Mouse (Mus musculus): ENCODE measurements at regions not wholly inside any gene's neighbourhood (a gene's known extent, or its start where the extent isn't known, plus 50 kb on each side); places are given as distances from the start of the nearest gene placed in this dataset.

DNA sequence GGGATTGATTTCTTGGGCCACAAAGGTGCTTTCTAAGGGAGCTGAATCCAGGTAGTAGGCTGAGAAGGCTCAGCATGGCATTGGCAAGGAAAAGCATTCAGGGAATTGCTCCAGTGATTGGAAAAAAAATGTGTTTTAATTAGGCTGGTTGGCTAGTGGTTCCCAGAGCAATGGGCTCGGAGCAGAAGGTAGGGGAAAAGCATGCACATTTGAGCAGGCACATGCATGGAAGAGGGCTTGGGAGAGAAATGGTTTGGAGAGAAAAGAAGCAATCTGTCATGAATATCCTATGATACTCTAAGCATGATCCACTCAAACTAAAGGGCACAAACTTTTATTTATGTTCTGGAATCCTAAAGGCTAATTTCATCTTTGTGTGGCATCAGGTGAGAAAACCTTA is 150.9 kb upstream of the Ppargc1a start:
- 81% methylated on average over 1 of the region's 1 CpGs for WGBS
- Histone ChIP-seq H3K36me3 (ENCODE audit: control insufficient read depth, insufficient read depth, low read length) (no peaks in the 10 kb centered on the region), H3K4me3 (replicated peaks; ENCODE audit: low read length) (no peak overlapping the region), H3K9ac (ENCODE audit: low read length) (no peak overlapping the region), H3K27me3 (ENCODE audit: control insufficient read depth, insufficient read depth, low read length) (no peaks in the 10 kb centered on the region), H3K4me1 (ENCODE audit: control insufficient read depth, insufficient read depth, low read length) (no peaks in the 10 kb centered on the region), H3K4me2 (ENCODE audit: low read depth, low read length) (no peak overlapping the region), H3K9me3 (replicated peaks; ENCODE audit: control insufficient read depth, low read length) (no peaks in the 10 kb centered on the region), H3K27ac (ENCODE audit: low read length) (no peak overlapping the region)
- no peak for ATAC-seq (ENCODE audit: insufficient read depth, low FRiP score)

DNA sequence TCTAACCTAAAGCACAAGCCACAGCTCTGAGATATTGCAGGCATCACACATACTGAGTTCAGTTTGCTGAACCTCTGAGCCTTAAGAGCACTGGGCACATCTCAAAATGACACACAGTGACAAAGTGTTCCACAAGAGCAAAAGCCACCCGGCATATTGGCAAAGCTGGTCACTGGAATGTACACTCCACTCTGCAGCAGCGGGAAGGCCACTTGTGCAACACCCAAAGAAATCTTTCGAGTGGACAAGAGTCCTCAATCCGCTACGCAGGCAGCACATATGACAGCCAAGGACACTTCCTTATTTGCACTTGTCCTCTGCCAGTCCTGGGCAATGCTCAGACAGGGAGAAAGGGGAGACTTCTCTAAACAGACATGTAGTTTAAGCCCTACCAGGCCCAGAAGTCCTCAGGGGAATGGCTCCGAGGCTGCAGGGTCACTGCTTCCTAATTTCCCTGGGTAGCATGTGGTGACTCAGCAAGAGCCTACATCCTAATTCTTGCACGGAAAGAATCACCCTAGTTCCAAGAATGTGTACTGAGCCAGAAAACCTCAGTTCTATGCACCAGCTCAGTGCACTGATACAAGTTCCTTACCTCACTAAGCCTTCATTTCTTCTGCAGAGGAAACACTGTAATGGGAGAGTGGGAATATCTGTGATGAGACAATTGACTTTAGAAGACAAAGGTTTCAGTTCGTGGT is 144.5 kb upstream of the Ppargc1a start:
- no peak for ATAC-seq (ENCODE audit: insufficient read depth, low FRiP score)
- no peaks in the 10 kb centered on the region for H3K36me3 ChIP-seq (ENCODE audit: control insufficient read depth, insufficient read depth, low read length)
- WGBS, result 78% methylated on average over 8 of the region's 8 CpGs

DNA sequence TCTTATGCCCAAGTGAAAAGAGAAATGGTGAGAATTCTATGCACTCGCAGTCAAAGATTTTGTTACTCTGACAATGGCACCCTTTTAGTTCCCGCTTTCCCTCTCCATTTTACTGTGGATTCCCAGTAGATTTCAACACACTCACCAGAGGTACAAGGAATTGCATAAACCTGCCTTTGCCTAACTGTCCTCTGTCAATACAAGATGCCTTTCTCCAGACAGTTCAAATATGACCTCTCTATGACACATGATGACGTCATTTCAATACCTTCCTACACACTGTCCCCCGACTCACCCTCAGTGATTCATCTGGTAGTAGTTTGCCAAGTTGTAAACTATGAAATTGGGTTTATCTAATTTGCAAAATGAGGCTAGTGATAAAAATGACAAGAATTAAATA is 143.1 kb upstream of the Ppargc1a start:
- no peaks in the 10 kb centered on the region for H3K4me1 ChIP-seq (ENCODE audit: control insufficient read depth, insufficient read depth, low read length)
- no peak overlapping the region for H3K27ac ChIP-seq (ENCODE audit: low read length)
- H3K4me3 ChIP-seq (replicated peaks; ENCODE audit: low read length), result no peak overlapping the region
- H3K9me3 ChIP-seq (replicated peaks; ENCODE audit: control insufficient read depth, low read length), result no peaks in the 10 kb centered on the region
- no peak overlapping the region for H3K4me2 ChIP-seq (ENCODE audit: low read depth, low read length)
- WGBS, result 64% methylated on average over 4 of the region's 4 CpGs
- H3K27me3 ChIP-seq (ENCODE audit: control insufficient read depth, insufficient read depth, low read length), result no peaks in the 10 kb centered on the region
- H3K9ac ChIP-seq (ENCODE audit: low read length), result no peak overlapping the region
- ATAC-seq (ENCODE audit: insufficient read depth, low FRiP score), result no peak
- H3K36me3 ChIP-seq (ENCODE audit: control insufficient read depth, insufficient read depth, low read length), result no peaks in the 10 kb centered on the region

More for the DNA sequence above, 144.5 kb upstream of the Ppargc1a start:
- Histone ChIP-seq H3K4me3 (replicated peaks; ENCODE audit: low read length) (no peak overlapping the region), H3K4me2 (ENCODE audit: low read depth, low read length) (no peak overlapping the region), H3K9me3 (replicated peaks; ENCODE audit: control insufficient read depth, low read length) (no peaks in the 10 kb centered on the region), H3K9ac (ENCODE audit: low read length) (no peak overlapping the region), H3K27me3 (ENCODE audit: control insufficient read depth, insufficient read depth, low read length) (no peaks in the 10 kb centered on the region), H3K4me1 (ENCODE audit: control insufficient read depth, insufficient read depth, low read length) (no peaks in the 10 kb centered on the region), H3K27ac (ENCODE audit: low read length) (no peak overlapping the region)

DNA sequence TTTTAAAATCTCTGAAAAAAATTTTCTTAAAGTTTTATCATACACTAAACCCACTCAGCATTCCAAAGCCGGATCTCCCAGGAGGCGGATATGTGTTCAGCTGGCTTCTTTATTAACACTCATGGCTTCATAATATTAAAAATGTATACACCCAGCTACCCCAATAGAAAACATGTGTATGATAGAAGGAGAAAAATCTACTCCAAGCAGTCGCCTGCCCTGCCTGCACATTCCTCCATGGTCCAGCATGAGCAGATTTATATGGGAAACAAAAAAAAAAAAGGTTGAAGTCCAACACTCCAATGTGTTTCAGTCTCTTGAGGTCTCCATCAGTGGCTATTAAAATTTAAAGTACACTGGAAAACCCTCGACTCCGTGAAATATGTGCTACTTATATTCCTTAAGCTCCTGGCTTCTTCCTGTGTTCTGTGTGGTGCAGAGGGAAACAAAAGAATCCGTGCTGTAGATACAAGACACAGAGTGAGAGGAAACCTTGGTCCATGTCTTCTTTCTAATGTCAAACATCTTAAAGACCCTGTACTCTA is 142.0 kb upstream of the Ppargc1a start:
- Histone ChIP-seq H3K36me3 (ENCODE audit: control insufficient read depth, insufficient read depth, low read length) (no peaks in the 10 kb centered on the region), H3K4me2 (ENCODE audit: low read depth, low read length) (no peak overlapping the region), H3K27ac (ENCODE audit: low read length) (no peak overlapping the region), H3K9ac (ENCODE audit: low read length) (no peak overlapping the region), H3K4me3 (replicated peaks; ENCODE audit: low read length) (no peak overlapping the region), H3K27me3 (ENCODE audit: control insufficient read depth, insufficient read depth, low read length) (no peaks in the 10 kb centered on the region), H3K9me3 (replicated peaks; ENCODE audit: control insufficient read depth, low read length) (no peaks in the 10 kb centered on the region), H3K4me1 (ENCODE audit: control insufficient read depth, insufficient read depth, low read length) (no peaks in the 10 kb centered on the region)
- no peak for ATAC-seq (ENCODE audit: insufficient read depth, low FRiP score)
- 59% methylated on average over 6 of the region's 6 CpGs for WGBS

DNA sequence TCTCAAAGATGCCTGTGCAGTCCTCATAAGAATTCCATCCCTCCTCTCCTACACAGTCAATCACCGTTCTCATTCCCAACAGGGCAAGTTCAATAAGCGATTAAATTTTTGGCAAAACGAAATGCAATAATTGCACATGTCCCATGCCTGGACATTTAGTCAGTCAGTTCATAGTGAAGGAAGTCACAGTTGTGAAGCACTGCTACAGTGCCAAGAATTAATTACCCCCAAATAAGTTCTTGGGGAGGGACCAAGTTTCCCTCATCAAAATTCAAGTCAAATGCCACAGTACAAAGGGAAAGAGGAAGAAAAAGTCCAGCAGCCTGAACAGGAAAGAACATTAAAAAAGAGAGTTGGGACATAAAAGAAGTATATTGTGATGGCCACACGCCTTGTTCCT is 112.4 kb upstream of the Ppargc1a start:
- Histone ChIP-seq H3K36me3 (ENCODE audit: control insufficient read depth, insufficient read depth, low read length) (no peaks in the 10 kb centered on the region), H3K27ac (ENCODE audit: low read length) (no peak overlapping the region), H3K4me1 (ENCODE audit: control insufficient read depth, insufficient read depth, low read length) (no peaks in the 10 kb centered on the region), H3K9ac (ENCODE audit: low read length) (no peak overlapping the region), H3K9me3 (replicated peaks; ENCODE audit: control insufficient read depth, low read length) (no peaks in the 10 kb centered on the region), H3K4me3 (replicated peaks; ENCODE audit: low read length) (no peak overlapping the region), H3K27me3 (ENCODE audit: control insufficient read depth, insufficient read depth, low read length) (no peaks in the 10 kb centered on the region), H3K4me2 (ENCODE audit: low read depth, low read length) (no peak overlapping the region)
- no peak for ATAC-seq (ENCODE audit: insufficient read depth, low FRiP score)
- WGBS, result 87% methylated on average over 4 of the region's 4 CpGs

DNA sequence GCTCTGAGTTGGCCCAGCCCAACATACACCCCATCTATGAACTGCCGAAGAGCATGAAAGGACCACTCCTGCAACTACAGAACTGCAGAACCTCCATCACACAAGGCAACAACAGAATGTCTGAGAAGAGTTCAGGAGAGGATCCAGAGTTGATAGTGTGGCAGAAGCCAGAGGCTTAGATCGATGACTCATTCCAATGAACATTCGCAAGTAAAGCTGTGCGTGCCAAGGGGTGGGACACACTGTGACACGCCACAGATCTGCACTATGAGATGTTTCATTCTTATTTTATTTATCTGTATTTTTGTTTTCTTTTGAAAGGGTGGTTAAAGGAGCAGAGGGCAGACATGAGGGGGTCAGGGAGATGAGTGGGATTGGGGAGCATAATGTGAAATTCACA is 103.7 kb upstream of the Ppargc1a start:
- WGBS, result 83% methylated on average over 5 of the region's 5 CpGs
- Histone ChIP-seq H3K27me3 (ENCODE audit: control insufficient read depth, insufficient read depth, low read length) (no peaks in the 10 kb centered on the region), H3K9me3 (replicated peaks; ENCODE audit: control insufficient read depth, low read length) (no peaks in the 10 kb centered on the region)

DNA sequence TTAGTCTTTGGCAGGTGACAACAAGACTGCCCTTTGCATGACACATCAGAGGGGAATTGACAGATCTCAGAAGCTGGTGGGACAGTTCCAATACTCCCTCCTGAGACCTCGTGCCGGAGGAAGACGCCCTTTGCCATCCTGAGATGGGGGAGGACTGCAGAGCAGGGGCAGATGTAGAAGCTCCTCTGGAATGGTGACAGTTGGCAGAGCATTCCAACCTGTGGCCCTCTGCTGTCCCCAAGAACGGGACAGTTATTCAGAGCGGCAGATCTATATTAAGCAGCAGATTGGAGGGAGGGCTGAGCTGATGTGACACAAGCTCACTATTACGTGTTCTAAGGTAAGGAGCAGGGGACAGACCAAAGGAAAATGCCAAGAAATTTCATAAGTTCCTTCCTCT is 97.7 kb upstream of the Ppargc1a start:
- H3K9me3 ChIP-seq (replicated peaks; ENCODE audit: control insufficient read depth, low read length), result no peaks in the 10 kb centered on the region
- no peaks in the 10 kb centered on the region for H3K27me3 ChIP-seq (ENCODE audit: control insufficient read depth, insufficient read depth, low read length)
- ATAC-seq (ENCODE audit: insufficient read depth, low FRiP score), result no peak
- H3K4me1 ChIP-seq (ENCODE audit: control insufficient read depth, insufficient read depth, low read length), result no peaks in the 10 kb centered on the region
- no peak overlapping the region for H3K27ac ChIP-seq (ENCODE audit: low read length)
- no peak overlapping the region for H3K4me2 ChIP-seq (ENCODE audit: low read depth, low read length)
- H3K36me3 ChIP-seq (ENCODE audit: control insufficient read depth, insufficient read depth, low read length), result no peaks in the 10 kb centered on the region
- 78% methylated on average over 6 of the region's 6 CpGs for WGBS
- no peak overlapping the region for H3K4me3 ChIP-seq (replicated peaks; ENCODE audit: low read length)
- no peak overlapping the region for H3K9ac ChIP-seq (ENCODE audit: low read length)

More for the DNA sequence above, 103.7 kb upstream of the Ppargc1a start:
- ATAC-seq (ENCODE audit: insufficient read depth, low FRiP score), result no peak
- Histone ChIP-seq H3K4me3 (replicated peaks; ENCODE audit: low read length) (no peak overlapping the region), H3K36me3 (ENCODE audit: control insufficient read depth, insufficient read depth, low read length) (no peaks in the 10 kb centered on the region), H3K4me1 (ENCODE audit: control insufficient read depth, insufficient read depth, low read length) (no peaks in the 10 kb centered on the region), H3K27ac (ENCODE audit: low read length) (no peak overlapping the region), H3K9ac (ENCODE audit: low read length) (no peak overlapping the region), H3K4me2 (ENCODE audit: low read depth, low read length) (no peak overlapping the region)

DNA sequence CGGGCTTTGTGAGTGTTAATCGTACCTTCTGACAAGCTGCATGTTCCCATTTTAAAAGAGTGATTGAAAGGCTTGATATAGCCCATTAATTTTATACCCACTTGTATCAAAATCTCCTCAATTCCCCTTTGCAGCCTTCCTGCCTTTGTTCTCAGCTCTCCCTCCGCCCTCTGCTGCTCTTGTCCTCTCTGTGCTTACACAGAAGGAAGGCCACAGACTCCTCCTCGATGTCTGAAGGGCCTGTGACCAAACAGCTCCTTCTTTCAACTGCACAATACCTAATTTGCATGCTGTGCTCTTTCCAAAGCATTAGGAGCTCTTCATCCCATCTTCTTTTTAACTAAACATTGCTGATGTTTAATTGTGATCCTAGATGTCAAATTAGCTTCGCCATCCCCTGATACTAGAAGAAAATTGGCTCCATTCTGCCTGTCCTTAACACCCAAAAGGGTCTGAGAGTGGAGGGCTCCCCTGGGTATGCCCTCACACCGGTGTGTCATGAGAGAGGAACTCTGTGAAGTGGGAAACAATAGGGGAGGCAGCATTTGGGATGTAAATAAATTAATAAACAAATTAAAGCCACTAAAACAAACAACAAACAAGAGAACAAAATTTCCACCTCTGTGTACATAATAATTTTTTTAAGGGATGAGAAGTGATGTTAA is 90.8 kb upstream of the Ppargc1a start:
- no peak overlapping the region for H3K4me3 ChIP-seq (replicated peaks; ENCODE audit: low read length)
- no peak overlapping the region for H3K4me2 ChIP-seq (ENCODE audit: low read depth, low read length)
- no peaks in the 10 kb centered on the region for H3K9me3 ChIP-seq (replicated peaks; ENCODE audit: control insufficient read depth, low read length)
- H3K27ac ChIP-seq (ENCODE audit: low read length), result no peak overlapping the region
- H3K9ac ChIP-seq (ENCODE audit: low read length), result no peak overlapping the region
- WGBS, result 58% methylated on average over 6 of the region's 6 CpGs
- no peak for ATAC-seq (ENCODE audit: insufficient read depth, low FRiP score)
- no peaks in the 10 kb centered on the region for H3K36me3 ChIP-seq (ENCODE audit: control insufficient read depth, insufficient read depth, low read length)
- no peaks in the 10 kb centered on the region for H3K27me3 ChIP-seq (ENCODE audit: control insufficient read depth, insufficient read depth, low read length)
- no peaks in the 10 kb centered on the region for H3K4me1 ChIP-seq (ENCODE audit: control insufficient read depth, insufficient read depth, low read length)

DNA sequence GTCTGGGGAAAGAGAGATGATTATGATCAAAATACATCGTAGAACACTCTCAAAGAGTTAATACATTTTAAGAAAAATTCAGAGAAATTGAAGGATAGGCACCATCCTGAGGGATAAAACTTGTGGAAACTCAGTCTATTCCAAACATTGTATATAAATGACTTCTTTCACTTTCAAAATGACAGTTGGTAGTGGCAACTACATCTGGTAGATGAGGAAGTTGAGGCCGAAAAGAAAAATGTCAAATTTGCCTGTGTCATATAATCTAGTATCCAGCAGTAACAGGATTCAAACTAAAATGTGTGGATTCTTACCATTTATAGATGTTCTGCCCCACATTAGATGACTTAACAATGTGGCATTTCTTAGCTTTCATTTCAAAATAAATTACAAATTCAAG is 86.0 kb upstream of the Ppargc1a start:
- Histone ChIP-seq H3K9ac (ENCODE audit: low read length) (no peak overlapping the region), H3K36me3 (ENCODE audit: control insufficient read depth, insufficient read depth, low read length) (no peaks in the 10 kb centered on the region), H3K27ac (ENCODE audit: low read length) (no peak overlapping the region), H3K4me2 (ENCODE audit: low read depth, low read length) (no peak overlapping the region), H3K4me3 (replicated peaks; ENCODE audit: low read length) (no peak overlapping the region), H3K4me1 (ENCODE audit: control insufficient read depth, insufficient read depth, low read length) (no peaks in the 10 kb centered on the region), H3K9me3 (replicated peaks; ENCODE audit: control insufficient read depth, low read length) (no peaks in the 10 kb centered on the region), H3K27me3 (ENCODE audit: control insufficient read depth, insufficient read depth, low read length) (no peaks in the 10 kb centered on the region)
- 90% methylated on average over 2 of the region's 2 CpGs for WGBS
- ATAC-seq (ENCODE audit: insufficient read depth, low FRiP score), result no peak

All from stomach, embryonic 16.5 days (tissue).